ENCODE assay signal across 7 mouse cellular contexts in the genomic region with DNA sequence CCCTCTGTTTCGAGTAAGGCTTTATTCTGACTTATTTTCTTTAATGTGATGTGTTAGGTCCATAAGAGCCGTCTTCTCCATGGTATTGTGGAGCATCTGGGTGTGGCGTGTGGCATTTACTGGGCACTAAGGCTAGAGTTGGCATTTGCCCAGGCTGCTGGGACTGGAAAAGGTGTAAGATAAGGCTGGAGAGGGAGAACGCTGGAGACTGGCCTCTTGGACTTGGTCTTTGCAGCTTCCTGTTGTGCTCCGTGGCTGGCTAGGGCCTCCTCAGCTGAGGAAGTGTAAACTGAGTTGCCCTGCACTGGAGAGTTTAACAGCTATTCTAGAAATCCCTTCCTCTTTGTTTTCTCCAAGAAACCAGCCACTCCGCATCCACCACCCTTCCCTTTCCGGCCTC. TPM values are rescaled to one million over a fixed set of nuclear protein-coding genes. Genes with fewer than 3 reads are reported as not detected.
DNase-seq lines count a peak whose midpoint lies in the region; ATAC-seq and TF ChIP-seq lines count a peak whose summit lies in the region.

No protein-coding gene starts in this region.

- H3K4me1 ChIP-seq in kidney, postnatal 0 days (replicated peaks; ENCODE audit: insufficient read depth, low read length), result no peaks in the 10 kb centered on the region
- H3K4me1 ChIP-seq in heart, embryonic 13.5 days, result peaks cover 32% of the 10 kb centered on the region
- H3K4me1 ChIP-seq in liver, embryonic 11.5 days (replicated peaks; ENCODE audit: control insufficient read depth, insufficient read depth, low read length), result peaks cover 2% of the 10 kb centered on the region; the same call in 1 of the 2 replicates
- peaks cover 86% of the 10 kb centered on the region for H3K4me1 ChIP-seq in megakaryocyte, embryonic 14.5 days

- H3K36me3 ChIP-seq in kidney, postnatal 0 days (ENCODE audit: insufficient read depth, low read length), result no peaks in the 10 kb centered on the region; the same call in 1 of the 2 replicates
- H3K36me3 ChIP-seq in heart, embryonic 13.5 days, result peaks cover 5% of the 10 kb centered on the region; the same call in 1 of the 2 replicates
- H3K36me3 ChIP-seq in liver, embryonic 11.5 days (ENCODE audit: control insufficient read depth, insufficient read depth, low read length), result no peaks in the 10 kb centered on the region; the same call in 1 of the 2 replicates
- H3K36me3 ChIP-seq in megakaryocyte, embryonic 14.5 days (replicated peaks; ENCODE audit: low read length), result peaks cover 60% of the 10 kb centered on the region

- H3K27me3 ChIP-seq in kidney, postnatal 0 days (ENCODE audit: insufficient read depth, low read length), result no peaks in the 10 kb centered on the region
- no peaks in the 10 kb centered on the region for H3K27me3 ChIP-seq in heart, embryonic 13.5 days (replicated peaks)
- H3K27me3 ChIP-seq in liver, embryonic 11.5 days (replicated peaks; ENCODE audit: control insufficient read depth, insufficient read depth, low read length), result no peaks in the 10 kb centered on the region
- H3K27me3 ChIP-seq in megakaryocyte, embryonic 14.5 days (replicated peaks), result no peaks in the 10 kb centered on the region

- H3K9ac ChIP-seq in kidney, postnatal 0 days (ENCODE audit: low read depth, low read length), result no peak overlapping the region
- H3K9ac ChIP-seq in heart, embryonic 13.5 days, result no peak overlapping the region
- no peak overlapping the region for H3K9ac ChIP-seq in liver, embryonic 11.5 days (ENCODE audit: low read depth, low read length)

- intact Hi-C loops in left cerebral cortex, postnatal 10 days (cut with DNase I), result no loop called here

- no peak overlapping the region for H3K4me2 ChIP-seq in kidney, postnatal 0 days (ENCODE audit: low read length)
- H3K4me2 ChIP-seq in heart, embryonic 13.5 days, result peak overlapping the region; percentile 9; the same call in 1 of the 2 replicates
- no peak overlapping the region for H3K4me2 ChIP-seq in liver, embryonic 11.5 days

- 69% methylated on average over 7 of the region's 7 CpGs for WGBS in kidney, postnatal 0 days
- 41% methylated on average over 7 of the region's 7 CpGs for WGBS in heart, embryonic 13.5 days
- WGBS in liver, embryonic 11.5 days, result 54% methylated on average over 7 of the region's 7 CpGs

- peak overlapping the region; percentile 31; the same call in 1 of the 2 replicates for H3K27ac ChIP-seq in kidney, postnatal 0 days
- peak overlapping the region; percentile 69 for H3K27ac ChIP-seq in heart, embryonic 13.5 days (replicated peaks)
- H3K27ac ChIP-seq in liver, embryonic 11.5 days (ENCODE audit: low read depth, low read length), result peak overlapping the region; percentile 60; the same call in 1 of the 2 replicates

- DNase-seq in kidney, postnatal 0 days (ENCODE audit: low spot score), result no peak
- DNase-seq in kidney, adult 18-20 months, result no peak
- no peak for DNase-seq in liver, embryonic 11.5 days (ENCODE audit: low spot score)
- DNase-seq in spleen, postnatal 10 days (ENCODE audit: low spot score in 2 of 2), result no peak
- DNase-seq in left cerebral cortex, postnatal 10 days (ENCODE audit: extremely low spot score in 1 of 2, low spot score in 2 of 2), result no peak

- no peak overlapping the region for H3K4me3 ChIP-seq in kidney, postnatal 0 days (replicated peaks; ENCODE audit: low read depth, low read length)
- H3K4me3 ChIP-seq in heart, embryonic 13.5 days, result no peak overlapping the region
- H3K4me3 ChIP-seq in liver, embryonic 11.5 days (ENCODE audit: low read depth, low read length), result no peak overlapping the region
- peak overlapping the region; percentile 86 for H3K4me3 ChIP-seq in megakaryocyte, embryonic 14.5 days (replicated peaks)

- no peaks in the 10 kb centered on the region for H3K9me3 ChIP-seq in kidney, postnatal 0 days (replicated peaks; ENCODE audit: low read length)
- no peaks in the 10 kb centered on the region for H3K9me3 ChIP-seq in heart, embryonic 13.5 days
- H3K9me3 ChIP-seq in liver, embryonic 11.5 days (ENCODE audit: control insufficient read depth, low read length), result no peaks in the 10 kb centered on the region
- no peaks in the 10 kb centered on the region for H3K9me3 ChIP-seq in megakaryocyte, embryonic 14.5 days

- no peak for TF ChIP-seq CTCF in kidney, postnatal 0 days (IDR thresholded peaks at IDR 0.05; ENCODE audit: low read depth)

- ATAC-seq in kidney, postnatal 0 days (replicated peaks; ENCODE audit: low FRiP score, low read depth), result no peak
- no peak for ATAC-seq in heart, embryonic 13.5 days (ENCODE audit: extremely low read depth, insufficient number of reproducible peaks, low FRiP score, low TSS enrichment)
- ATAC-seq in liver, embryonic 11.5 days (replicated peaks; ENCODE audit: low FRiP score), result no peak

RNA-seq across cellular contexts. Expression of a gene that starts 32.0 kb away (rescaled TPM):
- polyA plus RNA-seq in kidney, postnatal 0 days (2015; fragmentation: Nextera tagmentation; extraction: Ambion mirVana), result 6.0 and 7.0 TPM in 2 replicates
- 4.1 and 4.4 TPM in 2 replicates for polyA plus RNA-seq in heart, embryonic 13.5 days (2015; fragmentation: Nextera tagmentation; extraction: Ambion mirVana)
- polyA plus RNA-seq in liver, embryonic 11.5 days (2014; fragmentation: Nextera tagmentation; extraction: Ambion mirVana), result 5.7 and 6.5 TPM in 2 replicates
- 12.1 and 19.2 TPM in 2 replicates for polyA plus RNA-seq in megakaryocyte, embryonic 14.5 days (2012; ENCODE audit: insufficient read depth, low replicate concordance)
- 10 to 100 TPM; 44.2 to 46.4 TPM for total RNA-seq in left cerebral cortex, postnatal 10 days (2021)

RNA-seq across cellular contexts. Expression of a gene that starts 36.3 kb away (rescaled TPM):
- 40.2 and 45.3 TPM in 2 replicates for polyA plus RNA-seq in kidney, postnatal 0 days (2015; fragmentation: Nextera tagmentation; extraction: Ambion mirVana)
- polyA plus RNA-seq in heart, embryonic 13.5 days (2015; fragmentation: Nextera tagmentation; extraction: Ambion mirVana), result 39.0 and 41.7 TPM in 2 replicates
- 49.9 and 53.8 TPM in 2 replicates for polyA plus RNA-seq in liver, embryonic 11.5 days (2014; fragmentation: Nextera tagmentation; extraction: Ambion mirVana)
- 6.1 and 9.7 TPM in 2 replicates for polyA plus RNA-seq in megakaryocyte, embryonic 14.5 days (2012; ENCODE audit: insufficient read depth, low replicate concordance)
- total RNA-seq in left cerebral cortex, postnatal 10 days (2021), result 10 to 100 TPM; 22.3 to 23.6 TPM
